Mouse (Mus musculus) thymus, postnatal 36 days (tissue): ENCODE measurements at regions not wholly inside any gene's neighbourhood (a gene's known extent, or its start where the extent isn't known, plus 50 kb on each side); places are given as distances from the start of the nearest gene placed in this dataset.
A peak's percentile ranks its signal among the peaks of the same experiment; 100 is the strongest.

Source experiments
- DNase-seq, 2 experiments: peaks; one replicate each; pipeline ENCODE4 v3.0.0; 2022; ENCODE audit warnings: mixed read lengths in 2 of 2

DNA sequence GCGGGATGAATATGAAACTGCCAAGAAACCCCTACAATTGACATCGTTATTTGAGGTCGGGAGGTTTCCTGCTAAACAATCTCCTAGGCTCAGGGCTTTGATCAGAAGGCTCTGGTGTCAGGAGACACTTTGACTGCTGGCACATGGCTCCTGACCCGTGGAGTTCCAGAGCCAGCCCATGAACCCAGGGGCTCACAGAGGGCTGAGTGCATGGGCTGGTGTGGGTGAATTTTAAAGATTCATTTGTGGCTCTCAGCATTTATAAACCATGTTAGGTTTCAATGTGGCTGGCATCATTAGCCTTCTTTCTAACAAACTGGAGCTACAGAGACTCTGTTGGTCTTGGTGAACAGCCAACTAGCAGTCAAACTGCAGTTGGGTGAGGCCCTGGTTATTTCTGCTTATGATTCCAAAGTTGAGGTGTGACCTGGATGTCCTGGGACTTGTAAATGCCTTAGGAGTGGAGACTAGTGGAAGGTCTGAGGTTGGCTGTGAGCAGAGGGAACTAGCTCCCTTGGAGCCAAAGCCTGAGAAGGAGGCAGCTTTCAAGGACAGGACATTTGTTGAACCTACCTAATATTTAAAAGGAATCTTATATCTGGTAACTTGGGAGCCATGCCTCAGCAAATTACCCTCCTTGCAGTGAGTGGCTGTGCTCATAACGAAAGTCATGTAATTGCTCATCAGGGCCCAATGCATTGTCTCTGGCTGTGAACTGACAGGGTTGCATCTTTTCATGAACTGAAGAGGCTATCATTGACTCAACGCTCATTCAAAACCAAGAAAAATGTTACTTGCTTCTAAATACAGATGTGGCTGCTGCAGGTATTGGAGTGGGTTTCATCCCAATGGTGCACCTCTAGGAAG, 108.0 kb upstream of the Mki67 start:
- DNase-seq, result no peak

DNA sequence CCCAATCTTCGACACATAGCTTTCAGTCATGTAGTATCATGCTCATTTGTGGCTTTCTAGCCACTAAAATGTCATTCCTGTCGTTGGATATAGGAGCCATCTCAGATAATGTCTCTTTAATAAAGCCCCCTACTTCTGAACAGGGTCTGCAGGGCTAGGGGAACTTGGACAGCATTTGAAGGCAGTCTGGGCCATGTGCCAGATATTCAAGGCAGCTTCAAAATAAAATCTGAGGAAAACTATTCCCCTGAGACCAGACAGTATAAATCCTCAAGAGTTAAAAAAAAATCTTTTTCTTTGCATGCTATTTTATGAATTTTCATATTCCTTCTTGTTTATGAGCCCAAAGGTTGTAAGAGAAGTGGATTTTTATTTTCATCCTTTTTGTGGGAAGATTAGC, 113.1 kb upstream of the Mki67 start:
- DNase-seq, result no peak

DNA sequence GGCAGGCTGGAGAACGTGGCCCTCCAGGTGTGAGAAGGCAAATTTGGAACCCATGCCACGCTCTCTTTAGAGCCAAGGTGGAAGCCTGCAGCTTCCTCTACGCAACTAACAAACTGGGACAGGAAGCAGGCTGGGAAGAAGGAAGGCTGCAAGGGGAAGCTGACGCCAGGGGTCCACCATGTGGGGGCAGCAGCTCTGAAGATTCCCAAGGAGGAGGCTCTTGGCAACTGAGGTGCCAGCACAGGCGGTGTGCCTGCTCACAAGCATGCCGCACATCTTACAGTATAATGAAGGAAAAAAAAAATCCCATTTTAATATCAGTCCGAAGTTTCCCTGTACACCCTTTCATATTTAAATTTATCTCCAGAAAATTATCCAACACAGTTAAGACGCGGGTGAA, 117.3 kb upstream of the Mki67 start:
- no peak for DNase-seq

DNA sequence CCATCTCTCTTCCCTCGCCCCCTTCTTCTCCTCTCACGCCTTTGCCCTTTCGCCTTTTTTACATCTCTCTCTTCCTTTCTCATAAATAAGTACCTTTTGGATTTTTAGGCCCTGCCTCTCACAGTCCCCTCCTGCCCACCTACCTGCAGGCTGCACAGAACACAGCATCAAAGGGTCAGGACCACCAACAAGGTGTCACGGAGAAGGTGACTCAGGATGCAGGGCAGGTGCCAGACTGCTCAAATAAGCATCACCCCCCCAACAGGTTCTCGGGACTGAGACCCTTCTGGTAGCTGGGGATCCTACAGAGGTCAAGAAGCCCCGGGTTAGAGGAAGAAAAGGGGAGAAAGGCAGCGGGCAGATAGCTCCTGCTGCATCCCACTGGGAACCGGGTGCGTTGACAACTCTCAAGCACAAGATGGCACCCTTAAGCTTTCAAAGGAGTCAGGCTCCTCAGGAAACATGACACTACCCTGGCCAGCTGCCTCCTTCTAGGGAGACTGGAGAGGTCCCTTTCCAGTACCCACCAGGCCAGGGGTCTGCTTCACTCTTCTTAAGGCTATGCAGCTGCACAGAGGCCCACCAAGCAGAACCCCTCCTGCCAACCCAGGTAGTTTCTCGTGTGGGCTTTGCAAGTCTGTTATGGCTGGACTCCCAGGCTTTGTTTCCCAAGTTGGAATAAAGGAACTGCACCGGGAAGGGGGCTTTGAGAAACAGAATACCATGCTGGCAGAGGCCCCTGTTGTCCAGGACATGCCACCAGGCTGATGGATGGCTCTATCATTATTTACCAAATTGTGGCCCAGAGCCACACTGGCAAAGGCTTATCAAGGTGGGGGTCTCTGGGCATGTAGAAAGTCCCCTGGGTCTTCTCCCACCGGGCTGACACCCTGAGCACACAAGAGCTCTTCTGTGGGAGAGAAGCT, 120.9 kb upstream of the Mki67 start:
- peak; percentile 4 to 9 for DNase-seq

- DNase-seq, result no peak
Observed at GRCm38 (mm10) chr7:135844018-135844417, 127.9 kb upstream of the Mki67 start.

- DNase-seq, result no peak
Observed at GRCm38 (mm10) chr7:135847304-135847703, 131.1 kb upstream of the Mki67 start.

DNA sequence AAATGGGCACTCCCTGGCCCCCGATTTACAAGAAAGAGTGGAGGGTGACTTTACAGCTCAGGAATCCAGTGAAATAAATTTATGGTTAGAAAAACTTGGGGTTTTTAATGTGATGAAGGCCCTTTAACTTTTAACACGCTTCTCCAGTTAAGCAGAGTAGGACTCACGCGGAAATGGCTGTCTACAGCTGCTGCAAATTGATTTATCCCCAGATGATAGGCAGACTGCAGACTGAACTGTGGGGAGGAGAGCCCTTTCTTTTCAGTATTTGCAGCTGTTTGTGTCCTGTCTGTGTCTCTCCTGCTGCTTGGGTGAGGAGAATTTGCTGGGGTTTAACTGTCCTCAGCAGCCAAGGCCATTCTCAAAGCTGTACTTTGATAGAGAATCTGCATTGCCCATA, 132.0 kb upstream of the Mki67 start:
- DNase-seq, result no peak

GRCm38 (mm10) chr7:135848833-135849232, 132.7 kb upstream of the Mki67 start:
- no peak for DNase-seq

DNA sequence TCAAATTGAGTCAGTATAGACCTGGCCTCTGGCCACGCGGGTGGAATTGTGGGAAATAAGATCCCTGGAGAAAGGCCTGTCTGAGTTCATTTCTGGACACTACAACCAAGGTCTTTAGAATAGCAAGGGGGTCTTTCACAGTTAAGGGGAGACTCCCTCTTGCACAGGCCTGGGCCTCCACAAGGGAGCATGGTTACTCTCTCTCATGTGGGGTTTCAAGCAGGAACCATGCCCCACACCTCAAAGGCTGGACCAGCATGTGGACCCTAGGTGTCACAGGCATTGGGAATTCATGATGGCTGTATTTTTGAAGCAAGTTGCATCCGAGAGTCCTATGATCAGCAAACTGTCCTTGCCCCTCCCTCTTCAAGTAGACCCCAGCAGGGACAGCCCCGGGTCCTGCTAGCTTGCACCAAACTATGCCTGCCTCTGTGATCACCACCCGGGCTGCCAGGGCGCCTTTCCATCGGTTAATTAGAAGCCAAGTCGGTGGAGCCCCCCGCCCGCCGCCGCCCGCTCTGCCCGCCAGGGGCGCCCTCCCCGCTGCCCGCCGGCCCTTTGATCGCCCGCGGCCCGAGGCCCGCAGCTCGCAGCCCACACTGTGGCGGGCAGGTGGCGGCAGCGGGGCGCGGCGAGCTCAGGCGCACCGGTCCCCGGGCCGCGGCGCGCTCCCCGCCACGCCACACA, 137.1 kb upstream of the Mki67 start:
- peak; percentile 8 to 24 for DNase-seq

GRCm38 (mm10) chr7:135853814-135854324, 137.7 kb upstream of the Mki67 start:
- no peak for DNase-seq

DNA sequence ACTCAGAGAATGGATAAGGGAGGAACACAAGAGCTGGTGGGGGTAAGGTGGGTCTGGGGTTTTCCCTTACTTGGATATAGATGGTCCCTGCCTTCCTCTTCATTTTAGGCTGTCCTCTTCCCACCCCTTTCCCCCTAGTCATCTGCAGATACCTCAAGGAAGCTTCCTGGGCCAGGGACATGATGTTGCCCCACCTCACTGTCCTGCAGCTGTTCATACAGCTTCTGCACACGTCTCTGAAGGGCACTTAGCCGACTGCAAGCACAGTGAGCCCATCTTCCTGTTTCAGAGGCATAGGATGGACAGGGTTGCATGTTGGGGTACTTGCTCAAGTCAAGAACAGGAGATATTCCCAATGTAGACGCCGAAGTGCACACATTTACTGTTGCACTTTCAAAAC, 144.1 kb upstream of the Mki67 start:
- DNase-seq, result no peak

DNA sequence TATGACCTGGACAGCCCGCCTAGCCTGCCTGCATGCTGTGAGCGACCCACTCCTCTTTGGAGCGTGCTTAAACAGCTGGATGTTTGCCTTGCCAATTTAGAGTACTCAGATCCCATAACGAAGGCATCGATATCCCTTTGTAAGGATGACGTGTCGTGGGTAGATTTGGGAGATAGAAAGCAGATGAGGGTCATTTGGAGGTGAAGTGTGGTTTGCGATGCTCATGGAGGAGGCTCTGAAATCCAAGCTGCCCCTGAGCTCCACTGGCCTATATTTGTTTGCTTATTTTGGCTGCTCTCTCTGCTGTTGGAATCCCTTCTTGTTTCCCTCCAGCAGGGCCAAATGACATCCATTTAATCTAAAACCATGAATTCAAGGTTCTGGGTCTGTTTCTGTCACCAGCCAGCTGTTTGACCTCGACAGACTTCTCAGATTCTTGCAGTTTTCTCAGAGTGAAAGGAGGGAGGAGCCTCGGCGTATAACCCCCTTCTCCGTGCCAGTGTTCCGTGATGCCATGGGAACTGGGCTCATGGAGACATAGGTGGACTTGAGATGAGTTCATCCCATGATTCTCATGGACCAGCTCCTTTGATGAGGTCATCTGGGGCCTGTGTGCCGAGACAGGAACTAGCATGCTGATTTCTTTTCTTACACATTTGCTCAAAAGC, 144.7 kb upstream of the Mki67 start:
- DNase-seq, result no peak

DNA sequence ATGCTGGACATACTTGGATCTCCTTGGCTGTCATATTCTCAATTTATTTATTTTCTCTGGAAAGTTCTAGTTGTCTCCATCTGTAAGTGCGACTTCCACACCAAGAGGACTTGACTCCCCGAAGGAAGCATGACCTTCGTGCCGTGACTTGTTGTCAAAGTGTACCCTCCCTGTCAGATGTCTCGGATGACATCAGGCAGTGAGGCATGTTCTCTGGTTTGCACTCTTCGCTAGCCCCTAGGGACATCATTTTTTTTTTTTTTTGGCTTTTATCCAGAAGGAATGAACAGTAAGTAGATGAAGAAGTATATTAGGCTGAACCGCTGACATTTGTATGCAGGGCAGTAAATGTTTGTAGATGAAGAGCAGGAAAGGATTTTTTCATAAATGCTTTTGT, 145.2 kb upstream of the Mki67 start:
- no peak for DNase-seq

- DNase-seq, result no peak
Observed at GRCm38 (mm10) chr7:135863581-135864426, 147.6 kb upstream of the Mki67 start.

DNA sequence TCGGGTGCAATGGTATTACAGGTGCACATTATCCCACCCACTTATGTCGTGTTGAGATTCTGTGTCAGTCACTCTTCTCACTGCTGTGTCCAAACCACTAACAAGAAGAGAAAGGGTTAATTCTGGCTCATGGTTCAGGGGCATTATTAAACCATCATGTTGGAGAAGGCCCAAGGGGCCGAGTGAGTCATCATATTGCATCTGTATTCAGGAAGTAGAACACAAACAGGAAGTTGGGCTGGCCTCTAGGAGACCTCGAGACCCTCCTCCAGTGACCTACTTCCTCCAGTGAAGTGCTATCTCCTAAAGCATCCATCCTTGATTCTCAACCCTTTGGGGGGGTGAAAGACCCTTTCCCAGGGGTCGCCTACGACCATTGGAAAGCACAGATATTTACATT, 154.8 kb upstream of the Mki67 start:
- no peak for DNase-seq

DNA sequence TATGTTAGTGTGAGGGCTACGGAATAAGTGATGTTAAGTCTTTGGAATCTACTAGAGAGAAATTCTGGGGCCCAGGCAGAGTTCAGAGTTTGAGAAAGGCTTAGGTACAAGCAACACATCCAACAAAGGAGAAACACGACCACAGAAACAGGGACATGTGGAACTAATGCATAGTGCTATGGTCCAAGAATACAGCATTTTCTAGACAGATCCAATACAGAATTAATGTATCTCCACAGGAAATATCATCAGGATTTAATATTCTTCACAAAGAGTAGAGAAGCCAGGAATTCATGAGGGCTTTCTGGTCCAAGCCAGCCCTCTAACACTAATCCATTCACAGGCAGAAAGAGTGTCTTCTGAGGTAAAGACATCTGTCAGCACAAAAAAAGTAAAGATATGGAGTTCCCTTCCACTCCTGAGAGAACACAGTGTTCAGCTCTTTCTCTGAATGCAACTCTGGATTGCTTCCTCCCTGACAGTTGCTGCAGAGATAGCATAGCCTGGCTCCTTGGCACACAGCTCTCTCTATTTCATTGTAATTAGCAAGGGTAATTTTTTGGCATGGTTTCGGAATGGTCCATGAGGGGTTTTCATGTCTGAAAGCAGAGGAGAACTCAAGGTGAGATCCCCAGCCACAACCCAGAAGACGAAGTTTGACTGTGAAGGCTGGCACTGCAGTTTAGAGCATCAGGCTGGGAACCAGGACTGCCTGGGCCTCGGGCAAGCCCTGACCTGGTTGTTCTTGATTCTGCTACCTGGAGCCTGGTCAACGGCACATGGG, 161.1 kb upstream of the Mki67 start:
- no peak for DNase-seq

DNA sequence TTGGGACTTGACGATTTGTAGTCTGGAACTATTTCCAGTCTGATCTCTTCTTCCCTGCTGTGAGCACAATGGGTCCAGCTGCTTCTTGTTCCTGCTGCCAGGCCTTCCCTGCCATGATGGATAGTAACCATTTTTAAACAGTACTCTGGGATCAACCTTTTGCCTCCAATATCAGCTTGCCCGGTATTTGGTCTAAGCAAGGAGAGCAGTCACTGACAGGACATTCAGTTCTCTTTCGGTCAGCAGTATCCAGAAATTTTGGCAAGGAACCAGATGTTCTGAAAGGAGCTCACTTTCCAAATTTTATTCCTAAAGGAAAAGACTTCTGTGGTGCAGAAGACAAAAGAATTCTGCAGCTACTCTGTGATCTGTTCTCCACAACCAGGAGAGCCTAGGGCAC, 162.6 kb upstream of the Mki67 start:
- no peak for DNase-seq

GRCm38 (mm10) chr7:135880446-135880845, 164.3 kb upstream of the Mki67 start:
- DNase-seq, result no peak

DNA sequence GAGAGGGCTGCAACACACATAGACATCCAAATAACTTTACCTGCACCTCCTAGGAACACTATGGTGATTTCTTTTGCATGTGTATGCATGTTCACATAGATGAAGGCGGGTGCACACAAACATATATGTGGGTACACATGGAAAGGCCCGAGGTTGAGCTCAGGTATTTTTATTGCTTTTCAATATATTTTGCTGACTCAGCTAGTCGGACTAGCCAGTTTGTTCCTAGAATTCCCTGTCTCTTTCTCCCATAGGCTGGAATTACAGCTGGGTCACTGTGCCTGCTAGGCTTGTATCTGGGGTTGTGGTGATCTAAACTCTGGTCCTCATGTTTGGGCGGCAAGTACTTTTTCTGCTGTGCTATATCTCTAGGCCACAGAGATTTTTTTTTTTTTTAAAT, 166.1 kb upstream of the Mki67 start:
- DNase-seq, result no peak

GRCm38 (mm10) chr7:135888598-135888997, 172.4 kb upstream of the Mki67 start:
- DNase-seq, result no peak
